ENCODE assay signal across 16 mouse cellular contexts in the genomic region with DNA sequence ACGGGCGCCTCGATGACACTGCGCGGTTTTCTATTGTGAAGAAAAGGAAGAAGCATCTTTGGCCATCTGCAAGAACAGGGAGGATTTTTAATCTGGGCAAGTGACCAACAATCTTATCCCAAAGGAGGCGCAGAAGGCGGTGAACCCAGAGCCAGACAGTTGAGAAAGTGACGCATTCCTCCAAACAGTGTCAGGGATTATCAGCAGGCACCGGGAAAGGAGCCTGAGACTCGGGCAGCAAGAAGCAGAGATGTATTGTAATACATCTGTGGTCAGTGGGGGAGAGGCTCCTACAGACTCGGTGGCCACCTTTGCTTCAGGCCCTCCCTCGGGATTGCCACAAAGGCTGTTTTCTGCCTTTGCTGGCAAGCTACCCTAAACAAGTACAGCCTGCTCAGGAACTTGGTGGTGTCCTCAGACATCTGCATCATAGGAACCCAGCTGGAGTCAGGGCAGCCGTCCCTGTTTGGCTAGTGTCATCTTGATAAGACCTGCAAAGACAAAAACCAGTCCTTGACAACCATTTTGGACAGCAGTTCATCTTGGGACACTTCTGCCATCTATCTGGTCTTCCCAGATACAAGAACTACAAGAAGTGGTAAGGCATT. TPM values are rescaled to one million over a fixed set of nuclear protein-coding genes. Genes with fewer than 3 reads are reported as not detected.
DNase-seq lines count a peak whose midpoint lies in the region; ATAC-seq and TF ChIP-seq lines count a peak whose summit lies in the region.
"Had no signal": no experiment of that assay in that cellular context is flagged by ENCODE, and none has a peak within 500 bp of the region (broad histone marks: within the 10 kb centered on the region; RNA-seq: fewer than 3 reads in every experiment).

No protein-coding gene starts in this region.

- peak; percentile 25 to 45 for DNase-seq in cerebellum, adult 2 months
- DNase-seq in cerebellum, adult 9-11 months, result no peak
- peak; percentile 28 for DNase-seq in urinary bladder, postnatal 14 days (ENCODE audit: low spot score)
- no peak for DNase-seq in urinary bladder, adult 2 months (ENCODE audit: low spot score)
- peak; percentile 85 for DNase-seq in testis, postnatal 14 days (ENCODE audit: low spot score)
- no peak for DNase-seq in layer of hippocampus, postnatal 25 days (ENCODE audit: extremely low spot score in 1 of 2, low spot score in 1 of 2)
- DNase-seq: B cell, adult 2 months; forebrain, postnatal 0 days; retina, postnatal 1 day had no signal

- WGBS in cerebellum, adult 2 months, result 10% methylated on average over 13 of the region's 13 CpGs
- 26% methylated on average over 13 of the region's 13 CpGs for WGBS in heart, embryonic 15.5 days
- WGBS in kidney, embryonic 16.5 days, result 62% methylated on average over 13 of the region's 13 CpGs

- H3K36me3 ChIP-seq in heart, embryonic 15.5 days, result no peaks in the 10 kb centered on the region
- no peaks in the 10 kb centered on the region for H3K36me3 ChIP-seq in kidney, embryonic 16.5 days (ENCODE audit: insufficient read depth, low read length)
- H3K36me3 ChIP-seq: embryonic facial prominence, embryonic 12.5 days; intestine, embryonic 15.5 days; stomach, embryonic 15.5 days had no signal

- peak overlapping the region; percentile 57 for H3K4me2 ChIP-seq in heart, embryonic 15.5 days
- no peak overlapping the region for H3K4me2 ChIP-seq in kidney, embryonic 16.5 days (replicated peaks; ENCODE audit: low read depth, low read length)
- H3K4me2 ChIP-seq: embryonic facial prominence, embryonic 12.5 days; intestine, embryonic 15.5 days; stomach, embryonic 15.5 days had no signal

- no peaks in the 10 kb centered on the region for H3K4me1 ChIP-seq in cerebellum, adult 2 months (ENCODE audit: control insufficient read depth, insufficient read depth, low read length)
- peaks cover 13% of the 10 kb centered on the region for H3K4me1 ChIP-seq in heart, embryonic 15.5 days (replicated peaks)
- no peaks in the 10 kb centered on the region for H3K4me1 ChIP-seq in kidney, embryonic 16.5 days (ENCODE audit: insufficient read depth, low read length)
- H3K4me1 ChIP-seq: embryonic facial prominence, embryonic 12.5 days; intestine, embryonic 15.5 days; stomach, embryonic 15.5 days had no signal

- H3K4me3 ChIP-seq in cerebellum, adult 2 months (replicated peaks; ENCODE audit: insufficient read depth, low read depth, low read length), result no peak overlapping the region
- H3K4me3 ChIP-seq in heart, embryonic 15.5 days, result peak overlapping the region; percentile 19
- H3K4me3 ChIP-seq in kidney, embryonic 16.5 days (ENCODE audit: low read length), result no peak overlapping the region
- H3K4me3 ChIP-seq: embryonic facial prominence, embryonic 12.5 days; intestine, embryonic 15.5 days; stomach, embryonic 15.5 days had no signal

- ATAC-seq in heart, embryonic 15.5 days (replicated peaks; ENCODE audit: insufficient number of reproducible peaks, insufficient read depth, low FRiP score, low read depth), result no peak
- no peak for ATAC-seq in kidney, embryonic 16.5 days (ENCODE audit: low FRiP score, low TSS enrichment)
- ATAC-seq: forebrain, postnatal 0 days; intestine, embryonic 15.5 days; Patski had no signal

- no peak for TF ChIP-seq CTCF in cerebellum, adult 2 months (IDR thresholded peaks at IDR 0.05; ENCODE audit: borderline replicate concordance, insufficient read depth, low read depth, low read length)

- no peaks in the 10 kb centered on the region for H3K9me3 ChIP-seq in heart, embryonic 15.5 days (replicated peaks)
- H3K9me3 ChIP-seq in kidney, embryonic 16.5 days (ENCODE audit: low read length), result no peaks in the 10 kb centered on the region
- H3K9me3 ChIP-seq: embryonic facial prominence, embryonic 12.5 days; intestine, embryonic 15.5 days; stomach, embryonic 15.5 days had no signal

- no peak for TF ChIP-seq POLR2A in cerebellum, adult 2 months (IDR thresholded peaks at IDR 0.05; ENCODE audit: borderline replicate concordance, insufficient read depth, low read length)

- no peak overlapping the region for H3K27ac ChIP-seq in cerebellum, adult 2 months (ENCODE audit: insufficient read depth, low read length)
- H3K27ac ChIP-seq in heart, embryonic 15.5 days, result peak overlapping the region; percentile 53
- H3K27ac ChIP-seq in kidney, embryonic 16.5 days (ENCODE audit: low read length), result no peak overlapping the region
- H3K27ac ChIP-seq: embryonic facial prominence, embryonic 12.5 days; intestine, embryonic 15.5 days; stomach, embryonic 15.5 days had no signal

- H3K9ac ChIP-seq in heart, embryonic 15.5 days, result peak overlapping the region; percentile 21; the same call in 1 of the 2 replicates
- no peak overlapping the region for H3K9ac ChIP-seq in kidney, embryonic 16.5 days (replicated peaks; ENCODE audit: low read length)
- H3K9ac ChIP-seq: embryonic facial prominence, embryonic 12.5 days; forebrain, postnatal 0 days; intestine, embryonic 15.5 days; stomach, embryonic 15.5 days had no signal

- H3K27me3 ChIP-seq in cerebellum, adult 2 months (ENCODE audit: control insufficient read depth, insufficient read depth, low read length), result no peaks in the 10 kb centered on the region
- no peaks in the 10 kb centered on the region for H3K27me3 ChIP-seq in heart, embryonic 15.5 days
- H3K27me3 ChIP-seq in kidney, embryonic 16.5 days (ENCODE audit: insufficient read depth, low read length), result no peaks in the 10 kb centered on the region
- H3K27me3 ChIP-seq: embryonic facial prominence, embryonic 12.5 days; intestine, embryonic 15.5 days; Patski; stomach, embryonic 15.5 days had no signal

RNA-seq across cellular contexts. Expression of a gene that starts 0.7 kb away (rescaled TPM):
- not detected in 2 replicates for polyA plus RNA-seq in cerebellum, adult 2 months (2012; rRNA removed)
- not detected in 2 replicates for polyA plus RNA-seq in urinary bladder, adult 2 months (2012; rRNA removed)
- not detected in 2 replicates for polyA plus RNA-seq in heart, embryonic 15.5 days (2015; fragmentation: Nextera tagmentation; extraction: Ambion mirVana)
- polyA plus RNA-seq in kidney, embryonic 16.5 days (2015; fragmentation: Nextera tagmentation; extraction: Ambion mirVana), result not detected in 2 replicates
- not detected for total RNA-seq in layer of hippocampus, postnatal 25 days (2021)
- total RNA-seq: forebrain, postnatal 0 days had no signal
- polyA plus RNA-seq: embryonic facial prominence, embryonic 12.5 days; forebrain, postnatal 0 days; intestine, embryonic 15.5 days; liver, embryonic 16.5 days; Patski; stomach, embryonic 15.5 days had no signal

RNA-seq across cellular contexts. Expression of a gene that starts 16.9 kb away (rescaled TPM):
- polyA plus RNA-seq in cerebellum, adult 2 months (2012; rRNA removed), result 14.8 and 16.7 TPM in 2 replicates
- 35.0 and 39.9 TPM in 2 replicates for polyA plus RNA-seq in urinary bladder, adult 2 months (2012; rRNA removed)
- polyA plus RNA-seq in heart, embryonic 15.5 days (2015; fragmentation: Nextera tagmentation; extraction: Ambion mirVana), result 17.7 and 23.3 TPM in 2 replicates
- polyA plus RNA-seq in kidney, embryonic 16.5 days (2015; fragmentation: Nextera tagmentation; extraction: Ambion mirVana), result 33.4 and 36.0 TPM in 2 replicates
- 10 to 100 TPM; 20.0 to 22.9 TPM for total RNA-seq in layer of hippocampus, postnatal 25 days (2021)

RNA-seq across cellular contexts. Expression of a gene that starts 25.9 kb away (rescaled TPM):
- polyA plus RNA-seq in cerebellum, adult 2 months (2012; rRNA removed), result 44.4 and 44.9 TPM in 2 replicates
- 46.3 and 50.0 TPM in 2 replicates for polyA plus RNA-seq in urinary bladder, adult 2 months (2012; rRNA removed)
- 18.9 and 24.1 TPM in 2 replicates for polyA plus RNA-seq in heart, embryonic 15.5 days (2015; fragmentation: Nextera tagmentation; extraction: Ambion mirVana)
- 27.1 and 27.4 TPM in 2 replicates for polyA plus RNA-seq in kidney, embryonic 16.5 days (2015; fragmentation: Nextera tagmentation; extraction: Ambion mirVana)
- total RNA-seq in layer of hippocampus, postnatal 25 days (2021), result 10 to 100 TPM; 69.3 to 71.4 TPM

Comparison
In these comparisons a context has a peak if more than half of its experiments do, and no peak if none do; other contexts are left out.
1. DNase-seq: peak in cerebellum, adult 2 months (2 of 2), urinary bladder, postnatal 14 days (single experiment) and testis, postnatal 14 days (single experiment); none in cerebellum, adult 9-11 months (single experiment), urinary bladder, adult 2 months (single experiment) and layer of hippocampus, postnatal 25 days (0 of 2).